Mouse (Mus musculus) embryonic stem cell, embryonic (primary cell): Measurements from ENCODE around the gene Ak9.

ENCODE experiments used
- CTCF ChIA-PET, 4 experiments: fragments of 300-600 bp in 2 of 4; fragments of 350-600 bp in 2 of 4; sonication (Branson Sonifier 250); formaldehyde crosslinking; loops; one replicate each; lab custom pipeline; 2022; ENCODE audit warnings: inconsistent platforms in 2 of 4; lab: Charles Lee
- POLR2A ChIA-PET, 4 experiments: fragments of 300-600 bp in 2 of 4; fragments of 350-600 bp in 2 of 4; sonication (Branson Sonifier 250); formaldehyde crosslinking; loops; one replicate each; lab custom pipeline; 2022; ENCODE audit warnings: antibody characterized with exemption in 4 of 4, inconsistent platforms in 1 of 4; lab: Charles Lee

Ak9 gene

GRCm38 (mm10) chr10:41303639-41304444 lies at the start of gene Ak9:
TSS of gene Ak9 (plus strand) at chr10:41303980.
- CTCF ChIA-PET, result interaction anchor here (0.5 to 2.5 kb wide), 34 partner anchors 9 to 386 kb away, joined by 3 to 8 read pairs (median 3); partner anchors contain the start of genes Cd164 (in 1 of the 4) and Mical1 (in 1 of the 4)
- POLR2A ChIA-PET, result interaction anchor here (0.5 to 4.0 kb wide), 35 partner anchors 10 to 1002 kb away, joined by 3 to 27 read pairs (median 4); partner anchors contain the start of genes Wasf1 (in 3 of the 4), Cdc40 (in 2 of the 4), Zbtb24 (in 2 of the 4) and Amd1 (in 1 of the 4)

- CTCF ChIA-PET, result interaction anchor here in 1 of 4 experiments (0.7 kb wide), 1 partner anchor 1617 kb away, joined by 3 read pairs; no protein-coding TSS in a partner anchor
These were observed 43.4 kb upstream of the Ak9 start for GRCm38 (mm10) chr10:41260243-41261006.

GRCm38 (mm10) chr10:41261218-41261617 lies 42.6 kb upstream of the Ak9 start:
- POLR2A ChIA-PET, result no interaction called here
- CTCF ChIA-PET, result no interaction called here

More at GRCm38 (mm10) chr10:41260243-41261006, 43.4 kb upstream of the Ak9 start:
- POLR2A ChIA-PET, result interaction anchor here in 1 of 4 experiments (0.6 kb wide), 1 partner anchor 22 kb away, joined by 3 read pairs; no protein-coding TSS in a partner anchor

- CTCF ChIA-PET, result no interaction called here
- POLR2A ChIA-PET, result no interaction called here
These were observed 41.9 kb upstream of the Ak9 start for GRCm38 (mm10) chr10:41261889-41262288.

- CTCF ChIA-PET, result interaction anchor here in 1 of 4 experiments (1.2 kb wide), 1 partner anchor 257 kb away, joined by 4 read pairs; no protein-coding TSS in a partner anchor
- POLR2A ChIA-PET, result no interaction called here
These were observed 31.9 kb upstream of the Ak9 start for GRCm38 (mm10) chr10:41271860-41272259.

- ChIA-PET POLR2A (interaction anchor here in 1 of 4 experiments (1.5 kb wide), 1 partner anchor 16 kb away, joined by 4 read pairs; no protein-coding TSS in a partner anchor), CTCF (no interaction called here)
These were observed 28.9 kb upstream of the Ak9 start for GRCm38 (mm10) chr10:41274871-41275270.

GRCm38 (mm10) chr10:41278808-41279207 lies 25.0 kb upstream of the Ak9 start:
- ChIA-PET CTCF (interaction anchor here in 1 of 4 experiments (1.1 kb wide), 1 partner anchor 273 kb away, joined by 3 read pairs; no protein-coding TSS in a partner anchor), POLR2A (interaction anchor here in 1 of 4 experiments (0.9 to 1.4 kb wide), 2 partner anchors 20 to 54 kb away, joined by 3 to 4 read pairs; no protein-coding TSS in a partner anchor)

GRCm38 (mm10) chr10:41280177-41280576 lies 23.6 kb upstream of the Ak9 start:
- ChIA-PET CTCF (interaction anchor here in 1 of 4 experiments (1.4 kb wide), 1 partner anchor 10 kb away, joined by 3 read pairs; no protein-coding TSS in a partner anchor), POLR2A (interaction anchor here in 1 of 4 experiments (0.7 to 1.3 kb wide), 2 partner anchors 16 to 224 kb away, joined by 3 read pairs; no protein-coding TSS in a partner anchor)

GRCm38 (mm10) chr10:41280796-41281195 lies 23.0 kb upstream of the Ak9 start:
- CTCF ChIA-PET, result interaction anchor here in 3 of 4 experiments (1.0 to 1.4 kb wide), 3 partner anchors 9 to 264 kb away, joined by 3 to 4 read pairs (median 3); no protein-coding TSS in a partner anchor
- POLR2A ChIA-PET, result interaction anchor here in 2 of 4 experiments (0.5 to 0.7 kb wide), 2 partner anchors 17 to 476 kb away, joined by 3 read pairs; no protein-coding TSS in a partner anchor

GRCm38 (mm10) chr10:41282086-41282485 lies 21.7 kb upstream of the Ak9 start:
- ChIA-PET POLR2A (interaction anchor here in 1 of 4 experiments (1.0 kb wide), 1 partner anchor 11 kb away, joined by 3 read pairs; no protein-coding TSS in a partner anchor), CTCF (no interaction called here)

GRCm38 (mm10) chr10:41287618-41288017 lies 16.2 kb upstream of the Ak9 start:
- ChIA-PET POLR2A (interaction anchor here in 2 of 4 experiments (0.6 to 3.7 kb wide), 3 partner anchors 15 to 755 kb away, joined by 3 to 15 read pairs (median 3); partner anchors contain the start of genes Ak9 (in 1 of the 2) and Fig4 (in 1 of the 2)), CTCF (interaction anchor here in 2 of 4 experiments (1.0 to 1.3 kb wide), 2 partner anchors 16 to 17 kb away, joined by 3 read pairs; partner anchors contain the start of gene Ak9 (in 1 of the 2))

GRCm38 (mm10) chr10:41288074-41288473 lies 15.7 kb upstream of the Ak9 start:
- ChIA-PET POLR2A (interaction anchor here in 2 of 4 experiments (0.6 to 3.7 kb wide), 3 partner anchors 15 to 756 kb away, joined by 3 to 15 read pairs (median 3); partner anchors contain the start of genes Ak9 (in 1 of the 2) and Fig4 (in 1 of the 2)), CTCF (interaction anchor here in 3 of 4 experiments (0.7 to 1.3 kb wide), 3 partner anchors 16 to 434 kb away, joined by 3 read pairs; partner anchors contain the start of gene Ak9 (in 1 of the 3))

GRCm38 (mm10) chr10:41288771-41289415 lies 14.9 kb upstream of the Ak9 start:
- ChIA-PET POLR2A (interaction anchor here in 2 of 4 experiments (0.9 to 3.7 kb wide), 4 partner anchors 14 to 160 kb away, joined by 3 to 15 read pairs (median 4); partner anchors contain the start of genes Fig4 (in 2 of the 2) and Ak9 (in 1 of the 2)), CTCF (interaction anchor here in 3 of 4 experiments (0.7 to 2.2 kb wide), 8 partner anchors 14 to 1030 kb away, joined by 3 to 9 read pairs (median 4); partner anchors contain the start of genes Ak9 (in 2 of the 3) and Fig4 (in 2 of the 3))

GRCm38 (mm10) chr10:41291021-41291420 lies 12.8 kb upstream of the Ak9 start:
- POLR2A ChIA-PET, result interaction anchor here in 2 of 4 experiments (1.1 to 3.7 kb wide), 4 partner anchors 12 to 176 kb away, joined by 3 to 15 read pairs (median 4); partner anchors contain the start of genes Ak9 (in 1 of the 2), Fig4 (in 1 of the 2) and Zbtb24 (in 1 of the 2)
- CTCF ChIA-PET, result interaction anchor here in 1 of 4 experiments (1.8 to 2.2 kb wide), 3 partner anchors 12 to 275 kb away, joined by 5 to 9 read pairs (median 6); partner anchors contain the start of genes Ak9 and Fig4

- CTCF ChIA-PET, result interaction anchor here in 2 of 4 experiments (0.8 to 1.5 kb wide), 3 partner anchors 10 to 188 kb away, joined by 3 to 5 read pairs (median 3); partner anchors contain the start of genes Ak9 (in 1 of the 2) and Fig4 (in 1 of the 2)
These were observed 10.8 kb upstream of the Ak9 start for GRCm38 (mm10) chr10:41293019-41293418.

GRCm38 (mm10) chr10:41294734-41295133 lies 9.0 kb upstream of the Ak9 start:
- CTCF ChIA-PET, result interaction anchor here in 2 of 4 experiments (0.6 to 0.8 kb wide), 2 partner anchors 10 kb away, joined by 3 read pairs; no protein-coding TSS in a partner anchor
- POLR2A ChIA-PET, result interaction anchor here in 2 of 4 experiments (1.4 to 4.0 kb wide), 3 partner anchors 8 to 1036 kb away, joined by 5 to 27 read pairs (median 20); partner anchors contain the start of genes Ak9 (in 2 of the 2) and Fig4 (in 2 of the 2)

More at GRCm38 (mm10) chr10:41293019-41293418, 10.8 kb upstream of the Ak9 start:
- POLR2A ChIA-PET, result interaction anchor here (0.6 to 4.0 kb wide), 5 partner anchors 9 to 650 kb away, joined by 3 to 27 read pairs (median 3); partner anchors contain the start of genes Ak9 (in 2 of the 4) and Fig4 (in 2 of the 4)
